Mouse (Mus musculus) thymus, postnatal 14 days (tissue): ENCODE results near the gene Itgb8.

ENCODE experiments used
- DNase-seq: peaks from one replicate; pipeline ENCODE4 v3.0.0; 2021

Gene Itgb8

GRCm38 (mm10) chr12:119206711-119207463 lies 31.7 kb downstream of the Itgb8 start:
- no peak for DNase-seq

GRCm38 (mm10) chr12:119204411-119204810 lies 34.2 kb downstream of the Itgb8 start:
- no peak for DNase-seq

- DNase-seq = no peak
Observed at GRCm38 (mm10) chr12:119202766-119203165, 35.8 kb downstream of the Itgb8 start.

- DNase-seq = no peak
Observed at GRCm38 (mm10) chr12:119195145-119195544, 43.5 kb downstream of the Itgb8 start.

GRCm38 (mm10) chr12:119189814-119190213 lies 48.8 kb downstream of the Itgb8 start:
- DNase-seq = no peak

- DNase-seq = no peak
Observed at GRCm38 (mm10) chr12:119185441-119185840, 53.2 kb downstream of the Itgb8 start.

GRCm38 (mm10) chr12:119182215-119182924 lies 56.2 kb downstream of the Itgb8 start:
- no peak for DNase-seq

GRCm38 (mm10) chr12:119176017-119176416 lies 62.6 kb downstream of the Itgb8 start:
- DNase-seq = no peak

- no peak for DNase-seq
Observed at GRCm38 (mm10) chr12:119169828-119170539, 68.6 kb downstream of the Itgb8 start.

- no peak for DNase-seq
Observed at GRCm38 (mm10) chr12:119169143-119169542, 69.5 kb downstream of the Itgb8 start.

- no peak for DNase-seq
Observed at GRCm38 (mm10) chr12:119165115-119165514, 73.5 kb downstream of the Itgb8 start.

GRCm38 (mm10) chr12:119164672-119165071 lies 73.9 kb downstream of the Itgb8 start:
- DNase-seq = no peak

- DNase-seq = no peak
Observed at GRCm38 (mm10) chr12:119164176-119164575, 74.4 kb downstream of the Itgb8 start.

- DNase-seq = no peak
Observed at GRCm38 (mm10) chr12:119160786-119161185, 77.8 kb downstream of the Itgb8 start.

- DNase-seq = no peak
Observed at GRCm38 (mm10) chr12:119159254-119159933, 79.2 kb downstream of the Itgb8 start.

- no peak for DNase-seq
Observed at GRCm38 (mm10) chr12:119157686-119158085, 80.9 kb downstream of the Itgb8 start.

GRCm38 (mm10) chr12:119157068-119157467 lies 81.5 kb downstream of the Itgb8 start:
- no peak for DNase-seq

GRCm38 (mm10) chr12:119155566-119155965 lies 83.0 kb downstream of the Itgb8 start:
- DNase-seq = no peak

- DNase-seq = no peak
Observed at GRCm38 (mm10) chr12:119150956-119151355, 87.6 kb downstream of the Itgb8 start.

- no peak for DNase-seq
Observed at GRCm38 (mm10) chr12:119147753-119148152, 90.8 kb downstream of the Itgb8 start.

- DNase-seq = no peak
Observed at GRCm38 (mm10) chr12:119146031-119146430, 92.6 kb downstream of the Itgb8 start.

GRCm38 (mm10) chr12:119137946-119138345 lies 100.7 kb downstream of the Itgb8 start:
- DNase-seq = no peak

GRCm38 (mm10) chr12:119113522-119114135 lies 125.0 kb downstream of the Itgb8 start:
- DNase-seq = no peak
